Mouse (Mus musculus) kidney, adult 9 months (tissue): ENCODE data around the gene Cstad.
A peak's percentile ranks its signal among the peaks of the same experiment; 100 is the strongest.

Experiments used
- DNase-seq: peaks from one replicate; pipeline ENCODE4 v3.0.0; 2022

Cstad gene

DNA sequence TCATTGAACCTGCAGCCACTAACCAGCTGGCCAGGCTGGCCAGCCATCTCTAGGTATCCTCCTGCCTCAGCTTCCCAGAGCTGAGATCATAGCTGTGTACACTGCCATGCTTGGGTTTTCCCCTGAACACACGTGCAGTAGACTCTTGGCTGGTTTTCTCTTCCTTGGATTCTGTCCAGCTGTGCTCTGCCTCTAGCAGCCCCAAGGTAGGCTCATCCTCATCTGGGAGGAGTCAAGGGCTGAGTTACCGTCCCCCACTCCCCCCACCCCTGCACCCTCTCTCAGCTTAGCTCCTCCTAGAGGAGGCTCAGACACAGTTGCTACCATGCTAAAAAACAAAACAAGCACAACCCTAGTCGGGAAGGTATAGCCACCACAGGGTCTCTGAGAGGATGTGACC, 4.8 kb downstream of the Cstad start:
- DNase-seq: no peak

DNA sequence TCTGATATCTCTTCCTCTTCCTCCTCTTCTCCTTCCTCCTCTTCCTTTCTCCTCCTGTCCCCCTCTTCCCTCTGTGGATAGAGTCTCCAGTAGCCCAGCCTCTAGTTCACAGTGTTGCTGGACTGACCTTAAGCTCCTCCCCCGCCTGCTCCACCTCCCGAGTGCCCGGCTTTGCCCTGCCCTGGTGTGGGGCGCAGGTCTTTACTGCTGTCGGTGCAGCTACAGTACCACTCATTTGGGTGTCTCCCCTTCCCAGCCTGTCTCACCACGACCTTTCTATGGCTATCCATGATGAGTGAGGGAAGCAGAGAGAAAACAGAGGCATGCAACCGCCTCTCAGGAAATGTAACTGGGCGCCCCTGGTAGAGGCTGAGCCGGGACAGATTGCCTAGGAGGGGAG, 5.5 kb downstream of the Cstad start:
- peak; percentile 66 for DNase-seq

DNA sequence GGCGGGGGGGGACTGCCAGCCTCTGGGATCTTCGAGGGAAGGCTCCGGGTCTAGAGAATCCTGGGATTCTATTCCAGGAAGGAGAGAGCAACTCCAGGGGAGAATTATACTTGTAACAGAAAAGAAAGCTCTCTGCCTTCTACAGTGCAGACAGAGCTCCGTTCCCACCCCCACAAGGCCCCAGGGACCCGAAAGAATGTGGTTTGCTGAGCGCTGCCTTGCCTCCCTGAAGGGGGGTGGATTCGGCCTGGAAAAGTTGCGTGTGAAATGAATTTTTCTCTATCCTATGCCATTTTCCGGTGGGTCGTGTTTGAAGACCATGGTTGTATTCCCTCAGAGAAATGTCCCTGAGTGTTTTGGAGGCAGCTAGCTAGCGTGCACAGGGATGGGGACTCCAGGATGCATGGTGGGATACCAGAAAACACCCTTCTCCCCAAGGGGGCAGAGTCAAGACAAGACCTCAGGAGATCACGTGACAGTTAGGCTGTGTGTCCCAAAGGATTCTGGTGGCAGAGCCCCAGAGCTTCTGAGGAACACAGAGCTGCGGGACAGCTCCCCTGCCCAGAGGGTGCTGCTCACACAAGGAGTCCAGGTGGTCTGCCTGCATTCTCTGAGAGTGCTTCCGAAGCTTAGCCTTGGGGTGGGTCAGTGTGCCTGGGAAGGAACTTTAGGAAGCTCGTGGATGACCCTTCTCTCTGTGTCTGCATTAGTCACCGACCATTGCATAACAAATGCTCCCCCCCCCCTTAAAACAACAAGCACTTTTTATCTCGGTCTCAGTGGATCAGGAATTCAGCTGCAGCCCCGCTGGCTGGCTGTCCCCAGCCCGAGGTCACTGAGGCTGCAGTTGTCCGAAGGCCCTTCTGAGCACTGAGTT, 6.4 kb downstream of the Cstad start:
- DNase-seq: peak; percentile 56

DNA sequence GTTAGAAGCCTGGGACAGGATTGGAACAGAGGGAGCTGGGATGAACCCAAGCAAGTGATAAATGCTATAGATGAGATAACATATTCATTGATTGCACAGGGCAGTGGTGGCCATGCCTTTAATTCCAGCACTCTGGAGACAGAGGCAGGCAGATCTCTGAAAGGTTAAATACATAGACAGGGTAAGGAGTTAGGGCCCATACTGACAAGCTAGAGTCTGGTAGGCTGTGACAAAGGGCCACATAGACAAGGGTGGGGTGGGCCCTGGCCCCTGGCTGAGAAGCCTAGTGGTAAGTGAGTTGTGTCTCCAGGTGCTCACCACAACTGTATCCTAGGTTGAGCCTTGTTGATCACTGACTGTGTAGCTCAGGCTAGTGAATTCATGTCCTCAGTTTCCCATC, 7.6 kb downstream of the Cstad start:
- DNase-seq: no peak

DNA sequence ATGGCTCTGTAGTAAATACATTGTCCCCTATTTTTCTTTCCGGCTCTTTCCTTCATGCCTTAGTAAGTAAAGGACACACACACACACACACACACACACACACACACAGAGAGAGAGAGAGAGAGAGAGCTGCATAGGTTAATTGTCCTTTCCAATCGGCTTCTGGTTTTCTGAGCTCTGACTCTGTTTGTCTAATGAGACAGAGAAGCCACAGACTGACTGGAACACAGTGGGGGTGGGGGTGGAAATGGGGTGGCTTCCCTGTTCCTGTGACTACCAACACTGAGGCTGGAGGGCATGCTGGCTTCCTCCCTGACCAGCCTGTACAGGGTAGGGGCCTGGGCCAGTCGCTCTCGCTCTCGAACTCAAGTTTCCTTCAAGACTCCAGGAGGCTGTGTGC, 8.9 kb downstream of the Cstad start:
- no peak for DNase-seq

DNA sequence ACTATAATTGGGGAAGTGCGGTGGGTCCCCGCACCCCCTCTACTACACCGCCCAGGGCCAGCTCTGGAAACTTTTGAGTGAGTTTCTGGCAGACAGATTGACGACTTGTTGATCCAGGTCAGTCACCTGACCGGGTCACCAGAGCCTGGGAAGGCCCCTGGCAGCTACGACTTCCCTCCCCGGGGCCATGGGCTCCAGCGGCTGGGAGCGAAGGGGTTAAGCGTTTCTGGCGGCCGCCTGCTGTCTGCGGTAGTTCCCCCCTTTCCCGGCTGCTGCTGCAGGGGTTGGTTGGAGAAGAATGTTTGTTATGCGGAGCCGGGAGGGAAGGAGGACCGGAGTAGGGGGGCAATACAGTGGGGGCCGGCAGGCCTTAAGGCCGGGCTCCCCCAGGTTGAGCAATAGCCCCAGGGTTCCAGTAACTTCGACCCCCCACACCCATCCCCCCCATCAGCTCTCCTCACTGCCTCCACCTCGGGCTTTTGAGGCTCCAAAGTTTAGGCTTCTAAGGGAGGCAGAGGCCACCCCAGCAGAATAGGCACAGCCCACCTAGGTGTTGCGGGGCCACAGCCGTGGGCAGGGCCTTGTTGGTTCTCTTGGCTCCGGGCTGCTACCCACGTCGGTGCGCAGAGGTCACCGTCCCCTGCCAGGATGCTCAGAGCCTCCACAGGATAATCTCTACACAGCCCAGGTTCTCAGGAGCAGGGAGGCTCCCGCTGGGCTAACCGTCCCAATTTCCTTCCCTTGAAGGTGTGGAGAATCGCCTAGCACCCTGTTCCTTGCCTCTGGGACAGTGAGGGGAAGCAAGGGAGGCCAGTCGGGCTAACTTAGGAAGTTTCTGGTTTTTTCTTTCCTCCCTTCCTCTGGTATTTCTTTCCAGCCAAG, 10.3 kb downstream of the Cstad start:
- DNase-seq: no peak

DNA sequence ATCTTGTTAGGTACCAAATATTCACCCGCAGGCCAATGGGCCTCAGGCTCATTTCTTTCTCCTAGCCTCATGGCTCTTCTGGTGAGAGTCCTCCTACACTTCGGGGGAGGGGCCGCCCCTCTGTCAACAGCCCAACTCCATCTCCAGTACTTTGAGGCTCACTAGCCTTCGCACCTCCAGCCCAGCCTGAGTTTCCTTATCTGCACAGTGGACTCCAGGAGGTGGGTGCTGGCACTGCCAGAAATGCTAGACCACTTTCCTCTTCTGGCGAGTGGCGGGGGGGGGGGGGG, 10.9 kb downstream of the Cstad start:
- no peak for DNase-seq

DNA sequence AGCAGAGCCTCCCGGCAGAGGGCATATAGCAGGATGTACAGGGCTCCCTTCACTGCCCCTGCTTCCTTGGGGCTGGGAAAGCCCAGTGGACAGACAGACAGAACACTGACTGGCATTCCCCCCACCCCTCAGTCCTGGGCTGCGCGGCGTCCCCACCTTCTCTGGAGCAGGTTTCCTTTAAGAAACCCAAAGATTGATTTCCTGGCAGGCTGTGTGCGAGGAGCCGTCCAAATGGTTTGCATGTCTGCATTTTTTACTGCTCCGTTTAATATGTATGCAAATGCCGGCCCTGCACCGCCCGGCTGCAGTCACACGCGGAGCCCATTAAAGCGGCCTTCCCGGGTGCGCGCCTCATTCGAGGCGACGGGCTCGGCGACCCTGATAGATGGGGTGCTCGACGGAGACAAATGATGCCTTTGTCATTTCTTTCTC, 11.8 kb downstream of the Cstad start:
- peak; percentile 47 for DNase-seq

DNA sequence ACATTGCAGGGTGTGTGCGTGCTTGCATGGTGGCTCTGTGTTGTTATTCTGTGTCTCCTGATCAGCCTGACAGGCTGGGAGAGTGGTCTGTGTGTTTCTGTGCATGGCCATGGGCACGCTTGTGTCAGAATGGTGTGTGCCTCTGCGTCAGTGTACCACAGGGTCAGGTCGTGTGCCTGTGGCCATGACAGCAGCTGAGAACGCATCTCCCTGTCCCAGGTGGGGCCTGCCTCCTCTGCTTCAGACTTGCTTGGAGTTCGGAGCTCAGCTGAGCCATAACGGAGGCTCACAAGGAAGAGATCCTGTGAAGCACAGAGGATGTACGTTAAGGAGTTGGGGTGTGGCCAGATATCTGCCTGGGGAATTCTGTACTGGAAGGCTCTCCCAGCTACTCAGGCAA, 13.1 kb downstream of the Cstad start:
- no peak for DNase-seq

DNA sequence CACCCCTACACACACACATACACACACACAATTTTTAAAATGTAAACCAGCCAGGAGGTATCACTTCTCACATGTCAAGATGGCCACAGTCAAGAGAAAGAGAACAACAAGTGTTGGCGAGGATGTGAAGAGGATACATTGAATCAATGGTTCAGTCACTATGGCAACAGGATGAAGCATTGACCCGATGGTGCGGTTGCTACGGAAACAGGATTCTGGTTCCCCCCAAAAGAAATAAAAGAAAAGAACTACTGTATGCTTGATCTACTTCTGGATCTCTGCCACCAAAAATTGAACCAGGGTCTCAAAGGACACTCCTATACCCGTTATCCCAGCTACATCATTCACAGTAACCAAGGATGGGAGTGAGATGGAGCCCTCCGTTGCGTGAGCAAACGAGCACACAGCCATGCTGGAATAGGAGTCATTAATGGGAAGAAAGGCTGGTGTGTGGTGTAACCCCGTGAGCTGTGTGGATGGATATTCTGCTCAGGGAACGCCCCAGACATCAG, 13.9 kb downstream of the Cstad start:
- no peak for DNase-seq

DNA sequence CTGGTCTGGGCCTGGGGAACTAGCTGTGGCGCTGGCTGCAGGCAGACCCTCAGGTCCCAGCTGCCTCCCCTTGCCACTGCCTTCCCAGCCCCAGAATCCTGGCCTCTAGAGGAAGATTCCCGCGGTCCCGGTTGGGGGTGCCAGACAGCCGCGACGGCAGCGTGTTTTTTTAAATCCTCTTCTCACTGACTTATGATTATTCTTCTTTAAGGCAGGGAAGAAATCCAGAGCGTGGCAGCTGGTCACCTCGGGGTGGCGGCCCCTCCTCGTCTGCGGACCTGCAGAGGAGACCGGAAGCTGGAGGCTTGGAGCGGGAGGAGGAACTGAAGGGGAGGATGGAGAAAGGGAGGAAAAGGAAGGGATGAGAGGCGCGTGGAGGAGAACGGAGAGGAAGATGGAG, 18.7 kb downstream of the Cstad start:
- DNase-seq: peak; percentile 75

DNA sequence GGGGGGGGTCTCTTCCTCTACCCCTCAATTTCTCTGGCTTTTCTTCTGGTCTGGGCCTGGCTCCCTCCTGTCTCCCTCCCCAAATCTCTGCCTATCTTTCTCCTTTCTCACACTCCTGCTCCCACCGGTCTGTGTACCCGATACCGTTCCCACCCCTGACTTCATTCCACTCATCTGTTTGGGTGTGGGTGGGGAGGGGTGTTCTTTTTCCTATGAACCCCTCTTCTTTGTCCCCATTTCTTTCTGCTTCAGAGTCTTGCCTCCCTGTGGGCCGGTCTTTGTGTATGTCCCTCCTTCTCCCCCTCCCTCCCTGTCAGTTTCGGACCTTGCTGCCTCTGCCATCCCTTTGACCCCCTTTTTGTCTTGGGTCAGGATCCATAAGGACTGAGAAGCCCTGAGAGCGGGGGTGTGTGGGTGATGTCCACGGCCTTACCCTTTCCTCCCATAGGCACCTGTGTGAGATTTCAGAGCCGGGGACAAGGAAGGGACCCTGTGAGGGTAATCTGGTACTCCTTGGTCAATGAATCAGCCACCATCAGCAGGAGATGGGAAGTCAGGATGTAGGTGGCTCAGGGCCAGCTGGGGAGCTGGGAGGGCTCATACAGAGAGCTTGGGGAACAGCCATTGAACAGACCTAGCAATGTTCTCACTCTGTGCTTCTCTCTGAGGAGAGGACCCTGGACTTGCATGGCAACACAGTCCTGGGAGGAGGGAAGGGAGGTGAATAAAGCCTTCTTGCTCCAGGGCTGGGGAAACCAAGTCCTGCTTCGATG, 19.5 kb downstream of the Cstad start:
- DNase-seq: no peak

DNA sequence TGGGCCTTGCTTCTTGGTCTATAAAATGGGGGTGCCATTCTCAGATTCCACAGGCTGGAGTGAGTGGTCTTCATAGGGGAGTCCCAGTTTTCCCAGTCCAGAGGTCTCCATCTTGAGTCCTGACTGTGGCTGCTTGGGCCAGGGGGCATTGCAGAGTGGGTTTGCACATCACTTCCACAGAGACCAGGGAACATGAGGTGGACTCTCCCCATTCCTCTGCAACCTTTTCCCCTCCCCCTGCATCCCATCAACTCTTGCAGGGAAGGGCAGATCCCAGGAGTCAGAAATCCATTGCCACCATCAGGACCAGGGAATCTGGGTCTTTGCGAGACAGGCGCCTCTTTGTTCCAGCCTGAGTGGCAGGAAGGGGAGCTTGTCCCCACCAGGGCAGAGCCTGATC, 21.0 kb downstream of the Cstad start:
- no peak for DNase-seq

DNA sequence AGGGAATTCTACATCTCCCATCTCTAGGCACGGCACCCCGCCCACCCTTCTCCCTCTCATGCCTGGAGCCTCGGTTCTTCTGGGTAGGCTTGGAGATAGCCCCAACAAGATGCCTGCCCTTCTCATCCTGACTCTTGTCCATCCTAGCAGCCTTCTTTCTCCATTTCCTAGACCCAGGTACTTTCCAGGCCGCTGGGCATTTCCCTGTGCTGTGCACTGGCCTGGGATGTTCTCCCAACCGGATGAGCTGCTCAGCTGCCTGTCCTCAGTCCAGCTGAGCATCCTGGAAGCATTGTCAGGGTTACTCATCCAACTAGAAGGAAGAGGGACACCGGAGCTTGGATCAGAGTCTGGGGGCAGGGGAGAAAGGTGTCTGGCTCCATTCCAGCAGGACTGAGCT, 21.6 kb downstream of the Cstad start:
- no peak for DNase-seq

DNA sequence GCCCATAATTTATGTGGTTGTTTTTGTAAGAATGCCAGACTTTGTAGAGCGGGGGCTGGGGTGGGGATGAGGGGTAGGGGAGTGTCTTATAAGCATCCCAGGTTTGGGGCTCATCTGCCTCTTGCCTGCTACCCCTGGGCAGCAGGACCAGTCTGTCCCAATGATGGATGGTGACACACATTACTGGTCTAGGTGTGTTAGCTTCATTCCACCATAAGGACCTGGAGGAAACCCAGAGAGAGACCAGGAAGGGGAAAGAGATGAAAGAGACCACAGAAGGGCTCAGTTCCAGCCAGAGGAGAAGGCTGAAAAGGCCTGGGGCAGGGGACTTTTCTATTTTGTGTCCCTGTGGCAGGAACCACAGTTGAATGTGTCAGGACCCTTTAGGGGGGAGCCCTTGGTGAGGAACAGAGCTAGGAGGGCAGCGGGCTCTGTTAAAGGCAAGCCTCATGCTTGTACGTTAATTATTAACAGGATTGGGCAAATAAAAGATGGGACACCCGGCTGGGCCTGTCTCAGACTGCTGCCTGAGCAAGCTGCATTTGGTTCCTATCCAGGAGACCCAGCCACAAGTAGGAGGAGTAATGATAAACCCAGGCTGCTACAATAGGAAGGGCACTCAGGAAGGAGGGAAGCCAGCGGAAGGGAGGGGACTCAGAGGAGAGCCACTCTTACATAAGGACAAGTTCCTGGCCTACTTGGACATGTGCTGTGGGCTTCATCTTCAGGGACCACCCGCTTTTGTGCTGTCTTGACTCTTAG, 23.8 kb downstream of the Cstad start:
- peak; percentile 96 for DNase-seq

DNA sequence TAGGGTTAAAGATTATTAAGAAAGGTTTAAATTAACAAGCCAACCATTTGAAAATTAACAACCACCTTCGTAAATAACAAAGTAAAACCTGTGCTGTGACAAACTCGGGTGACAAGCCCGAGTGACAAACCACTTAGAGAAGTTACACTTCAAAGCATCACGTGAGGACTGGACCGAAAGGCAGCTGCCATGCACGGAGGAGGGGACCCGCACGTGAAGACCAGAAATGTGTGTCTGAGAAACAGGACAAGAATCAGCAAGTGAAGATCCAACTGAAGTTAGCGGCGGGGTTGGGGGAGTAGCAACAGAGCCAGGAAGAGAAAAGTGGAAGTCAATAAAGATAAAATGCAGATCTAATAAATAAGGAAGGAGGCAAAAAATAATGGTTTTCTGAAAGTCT, 29.0 kb downstream of the Cstad start:
- peak; percentile 64 for DNase-seq

DNA sequence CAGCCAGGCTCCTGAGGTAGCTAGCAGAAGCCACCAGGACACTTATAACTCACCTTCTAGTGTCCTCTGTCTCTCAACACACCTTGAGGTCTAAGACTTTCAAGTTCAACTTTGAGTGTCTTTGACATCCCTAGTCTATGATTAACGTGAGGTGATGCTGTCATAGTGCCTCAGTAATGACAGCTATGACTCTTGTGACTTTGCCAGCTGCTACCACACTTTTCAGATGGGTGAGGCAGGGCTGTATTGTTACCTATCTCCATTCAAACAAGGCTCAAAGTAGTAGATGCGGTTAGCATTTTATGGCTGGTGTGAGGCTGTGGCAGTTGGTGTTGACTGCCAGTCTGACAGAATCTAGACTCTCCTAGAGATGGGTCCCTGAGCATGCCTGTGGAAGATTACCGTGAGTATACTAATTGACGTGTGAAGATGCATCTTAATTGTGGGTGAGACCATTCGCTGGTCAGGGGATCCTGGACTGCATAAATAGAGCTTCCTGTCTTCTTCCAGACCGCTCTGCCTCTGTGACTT, 30.5 kb downstream of the Cstad start:
- no peak for DNase-seq

DNA sequence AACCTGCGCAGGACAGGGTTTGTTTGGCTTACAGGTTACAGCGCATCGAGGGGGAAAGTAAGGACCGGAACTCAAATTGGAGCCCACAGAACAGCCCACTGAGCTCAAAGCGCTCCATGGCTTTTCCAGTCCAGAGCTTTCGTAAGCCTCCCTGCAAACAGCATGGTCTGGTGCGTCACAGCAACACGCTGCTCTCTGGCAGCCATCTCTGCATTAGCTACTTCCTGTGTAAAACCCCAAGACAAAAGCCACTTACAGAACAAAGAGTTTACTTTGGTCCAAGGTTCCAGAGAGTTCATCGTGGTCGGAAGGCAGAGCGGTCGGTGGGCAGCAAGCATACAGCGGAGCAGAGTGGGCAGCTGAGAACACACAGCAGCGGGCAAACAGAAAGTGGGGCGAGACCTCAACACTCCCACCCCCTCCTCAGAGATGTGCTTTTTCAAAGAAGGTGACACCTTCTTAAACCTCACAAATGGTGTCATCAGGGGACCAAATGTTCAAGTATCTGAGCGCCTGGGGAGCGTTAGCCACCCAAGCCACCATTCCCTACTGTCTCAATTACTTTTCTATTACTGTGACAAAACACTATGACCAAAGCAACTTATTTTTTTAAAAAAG, 31.3 kb downstream of the Cstad start:
- DNase-seq: no peak

DNA sequence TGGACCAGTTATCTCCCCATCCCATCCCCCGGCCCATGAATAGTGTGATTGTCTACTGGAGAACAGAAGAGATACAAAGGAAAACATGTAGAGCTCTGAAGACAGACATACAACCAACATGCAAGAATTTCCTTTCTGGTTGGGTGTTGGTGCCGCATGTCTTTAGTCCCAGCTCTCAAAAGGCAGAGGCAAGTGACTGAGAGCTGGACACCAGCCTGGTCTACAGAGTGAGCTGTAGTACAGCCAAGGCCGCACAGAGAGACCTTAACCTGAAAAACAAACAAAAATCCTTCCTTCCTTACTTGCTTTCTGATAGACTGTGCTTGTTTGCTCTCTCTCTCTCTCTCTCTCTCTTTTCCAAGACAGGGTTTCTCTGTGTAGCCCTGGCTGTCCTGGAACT, 32.5 kb downstream of the Cstad start:
- DNase-seq: no peak

DNA sequence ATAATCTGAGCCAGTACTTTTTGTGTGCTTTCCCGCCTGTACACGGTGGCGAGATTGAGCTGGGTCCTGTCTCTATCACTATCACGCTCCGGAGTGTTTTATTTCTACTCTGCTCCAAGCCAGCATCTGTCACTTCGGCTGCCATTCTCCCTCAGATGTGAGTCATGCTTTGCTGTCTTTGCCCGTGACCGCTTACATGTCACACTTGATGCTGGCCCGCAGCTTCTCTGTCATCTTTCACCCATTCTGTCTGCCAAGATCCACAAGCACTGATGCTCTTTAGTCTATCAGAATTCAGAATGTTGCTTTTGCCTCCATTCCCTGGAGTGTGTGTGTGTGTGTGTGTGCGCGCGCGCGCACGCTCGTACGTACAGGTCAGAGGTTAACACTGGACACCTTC, 33.5 kb downstream of the Cstad start:
- no peak for DNase-seq

DNA sequence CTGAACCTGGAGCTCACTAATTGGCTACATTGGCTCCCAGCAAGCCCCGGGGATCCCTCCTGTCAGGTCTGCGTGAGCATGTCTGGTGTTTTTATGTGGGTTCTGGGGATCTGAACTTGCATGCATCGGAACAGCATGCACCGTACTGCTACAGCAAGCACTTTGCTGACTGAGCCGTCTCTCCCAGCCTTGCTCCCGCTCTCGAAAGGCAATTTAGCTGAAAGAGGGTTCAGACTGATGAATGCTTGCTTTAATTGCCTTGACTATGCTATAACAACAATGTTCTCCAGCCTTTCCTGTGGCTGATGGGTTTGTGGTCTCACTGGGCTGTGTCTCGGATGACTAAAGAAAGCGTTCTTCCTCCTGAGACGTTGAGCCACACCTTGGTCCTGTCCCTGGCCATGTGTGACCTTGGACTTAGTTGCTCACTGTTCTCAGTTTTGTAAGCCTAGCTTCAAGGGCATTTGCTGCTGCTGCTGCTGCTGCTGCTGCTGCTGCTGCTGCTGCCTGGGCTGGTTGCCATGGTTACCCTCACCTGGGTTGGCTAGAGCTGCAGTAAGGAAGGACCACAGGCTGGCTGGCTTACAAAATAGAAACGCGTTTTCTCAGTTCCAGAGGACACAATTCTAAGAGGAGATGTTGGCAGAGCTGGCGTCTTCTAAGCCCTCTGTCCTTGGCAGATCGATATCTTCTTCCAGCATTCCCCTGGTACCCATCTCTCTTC, 34.4 kb downstream of the Cstad start:
- DNase-seq: no peak
